ENCODE assay signal across 20 mouse cellular contexts in genomic region chr16:50075641-50076040, GRCm38 (mm10).
DNase-seq lines count a peak whose midpoint lies in the region; ATAC-seq and TF ChIP-seq lines count a peak whose summit lies in the region.
"Had no signal": no experiment of that assay in that cellular context is flagged by ENCODE, and none has a peak within 500 bp of the region (broad histone marks: within the 10 kb centered on the region; RNA-seq: fewer than 3 reads in every experiment).

No protein-coding gene starts in this region.

- H3K27ac ChIP-seq in forebrain, embryonic 15.5 days (replicated peaks): no peak overlapping the region
- no peak overlapping the region for H3K27ac ChIP-seq in forebrain, embryonic 11.5 days (ENCODE audit: low read depth, low read length)
- peak overlapping the region; percentile 53; the same call in 1 of the 2 replicates for H3K27ac ChIP-seq in midbrain, embryonic 13.5 days
- H3K27ac ChIP-seq in stomach, postnatal 0 days (replicated peaks): no peak overlapping the region
- H3K27ac ChIP-seq in gastrocnemius, adult 2 months: no peak overlapping the region

- TF ChIP-seq EP300 in stomach, postnatal 0 days (optimal IDR thresholded peaks at IDR 0.05): no peak

- WGBS in forebrain, embryonic 15.5 days: 93% methylated on average over 4 of the region's 4 CpGs
- 87% methylated on average over 4 of the region's 4 CpGs for whole genome bisulfite sequencing in forebrain, embryonic 11.5 days
- 79% methylated on average over 4 of the region's 4 CpGs for WGBS in midbrain, embryonic 13.5 days
- 71% methylated on average over 4 of the region's 4 CpGs for WGBS in stomach, postnatal 0 days

- no peak overlapping the region for H3K4me3 ChIP-seq in forebrain, embryonic 15.5 days
- H3K4me3 ChIP-seq in forebrain, embryonic 11.5 days (ENCODE audit: low read depth, low read length): no peak overlapping the region
- H3K4me3 ChIP-seq in midbrain, embryonic 13.5 days (replicated peaks): no peak overlapping the region
- no peak overlapping the region for H3K4me3 ChIP-seq in stomach, postnatal 0 days (ENCODE audit: low read depth, low read length)
- no peak overlapping the region for H3K4me3 ChIP-seq in gastrocnemius, adult 2 months

- H3K27me3 ChIP-seq in forebrain, embryonic 15.5 days: no peaks in the 10 kb centered on the region
- H3K27me3 ChIP-seq in forebrain, embryonic 11.5 days (ENCODE audit: control insufficient read depth, insufficient read depth, low read length): no peaks in the 10 kb centered on the region
- no peaks in the 10 kb centered on the region for H3K27me3 ChIP-seq in midbrain, embryonic 13.5 days
- H3K27me3 ChIP-seq in stomach, postnatal 0 days (ENCODE audit: control insufficient read depth, insufficient read depth, low read length): no peaks in the 10 kb centered on the region

- TF ChIP-seq CTCF in stomach, postnatal 0 days (IDR thresholded peaks at IDR 0.05; ENCODE audit: low read depth): no peak
- TF ChIP-seq CTCF in gastrocnemius, adult 2 months (IDR thresholded peaks at IDR 0.05): no peak

- H3K4me2 ChIP-seq in forebrain, embryonic 15.5 days (replicated peaks): no peak overlapping the region
- no peak overlapping the region for H3K4me2 ChIP-seq in forebrain, embryonic 11.5 days (ENCODE audit: low read depth, low read length, severe bottlenecking)
- no peak overlapping the region for H3K4me2 ChIP-seq in midbrain, embryonic 13.5 days (replicated peaks)
- no peak overlapping the region for H3K4me2 ChIP-seq in stomach, postnatal 0 days (replicated peaks; ENCODE audit: low read depth)
- H3K4me2 ChIP-seq: heart, embryonic 11.5 days; liver, embryonic 11.5 days had no signal

- H3K36me3 ChIP-seq in forebrain, embryonic 15.5 days: no peaks in the 10 kb centered on the region
- H3K36me3 ChIP-seq in forebrain, embryonic 11.5 days (ENCODE audit: control insufficient read depth, insufficient read depth, low read length): no peaks in the 10 kb centered on the region
- no peaks in the 10 kb centered on the region for H3K36me3 ChIP-seq in midbrain, embryonic 13.5 days
- no peaks in the 10 kb centered on the region for H3K36me3 ChIP-seq in stomach, postnatal 0 days (ENCODE audit: control insufficient read depth, insufficient read depth, low read length)

- no peaks in the 10 kb centered on the region for H3K9me3 ChIP-seq in forebrain, embryonic 15.5 days
- no peaks in the 10 kb centered on the region for H3K9me3 ChIP-seq in forebrain, embryonic 11.5 days (ENCODE audit: control insufficient read depth, low read length)
- H3K9me3 ChIP-seq in midbrain, embryonic 13.5 days: no peaks in the 10 kb centered on the region
- H3K9me3 ChIP-seq in stomach, postnatal 0 days (ENCODE audit: control insufficient read depth, low read length): no peaks in the 10 kb centered on the region

- no peak for DNase-seq in forebrain, embryonic 11.5 days (ENCODE audit: low spot score)
- peak; percentile 14 for DNase-seq in retina, embryonic 14.5 days (ENCODE audit: low spot score)
- DNase-seq in retina, postnatal 1 day: no peak
- no peak for DNase-seq in stomach, postnatal 0 days (ENCODE audit: low spot score)
- DNase-seq in gastrocnemius, adult 2 months: no peak
- DNase-seq: adrenal gland, postnatal 25 days; cerebellum, adult 18-20 months; cerebellum, postnatal 25 days; embryo, embryonic 11 days; heart, postnatal 14 days; kidney, adult 2 months; kidney, postnatal 14 days; lung, adult 18-20 months; lung, postnatal 14 days; thymus, postnatal 4 days had no signal

- 0 out of 2 replicates have a peak, but pooled peaks have one; percentile 32 for ATAC-seq in forebrain, embryonic 15.5 days (replicated peaks)
- ATAC-seq in forebrain, embryonic 11.5 days (replicated peaks; ENCODE audit: low FRiP score): no peak
- no peak for ATAC-seq in midbrain, embryonic 13.5 days
- ATAC-seq in stomach, postnatal 0 days (ENCODE audit: low FRiP score, low TSS enrichment): no peak
- ATAC-seq: inflammation-experienced regulatory T-cells, adult 6 months had no signal

- intact Hi-C loops in gastrocnemius, adult 2 months (cut with DNase I): no loop called here

- H3K9ac ChIP-seq in forebrain, embryonic 15.5 days (replicated peaks): no peak overlapping the region
- no peak overlapping the region for H3K9ac ChIP-seq in forebrain, embryonic 11.5 days (ENCODE audit: low read length)
- H3K9ac ChIP-seq in midbrain, embryonic 13.5 days (replicated peaks): no peak overlapping the region
- H3K9ac ChIP-seq in stomach, postnatal 0 days (ENCODE audit: low read length): no peak overlapping the region

- H3K4me1 ChIP-seq in forebrain, embryonic 15.5 days: peaks cover 8% of the 10 kb centered on the region; the same call in 1 of the 2 replicates
- no peaks in the 10 kb centered on the region; the same call in 1 of the 2 replicates for H3K4me1 ChIP-seq in forebrain, embryonic 11.5 days (replicated peaks; ENCODE audit: control insufficient read depth, insufficient read depth, low read length)
- H3K4me1 ChIP-seq in midbrain, embryonic 13.5 days (replicated peaks): peaks cover 11% of the 10 kb centered on the region
- H3K4me1 ChIP-seq in stomach, postnatal 0 days (replicated peaks; ENCODE audit: control insufficient read depth, insufficient read depth): no peaks in the 10 kb centered on the region
